Mouse (Mus musculus): ENCODE measurements at regions not wholly inside any gene's neighbourhood (a gene's known extent, or its start where the extent isn't known, plus 50 kb on each side); places are given as distances from the start of the nearest gene placed in this dataset.
"Not testable (repeated sequence)": the region's sequence is repeated elsewhere in the genome, so short reads cannot be mapped to it uniquely, and the experiment has no call there.

- no peak for DNase-seq (ENCODE audit: low spot score)
- Histone ChIP-seq H3K9me3 (ENCODE audit: low read length) (no peaks in the 10 kb centered on the region), H3K27me3 (ENCODE audit: insufficient read depth, low read length) (peaks cover 2% of the 10 kb centered on the region; the same call in 1 of the 2 replicates), H3K4me1 (ENCODE audit: insufficient read depth, low read length) (no peaks in the 10 kb centered on the region), H3K27ac (no peak overlapping the region), H3K9ac (replicated peaks; ENCODE audit: low read length) (no peak overlapping the region), H3K36me3 (ENCODE audit: insufficient read depth, low read length) (no peaks in the 10 kb centered on the region), H3K4me2 (ENCODE audit: low read depth, low read length) (no peak overlapping the region), H3K4me3 (ENCODE audit: low read length) (no peak overlapping the region)
- no peak for TF ChIP-seq CTCF (IDR thresholded peaks at IDR 0.05; ENCODE audit: low read depth)
- no peak for ATAC-seq
- 47% methylated on average over 6 of the region's 6 CpGs for WGBS
These were observed 250.1 kb downstream of the 3100002H09Rik start for GRCm38 (mm10) chr4:124360578-124360908.

DNA sequence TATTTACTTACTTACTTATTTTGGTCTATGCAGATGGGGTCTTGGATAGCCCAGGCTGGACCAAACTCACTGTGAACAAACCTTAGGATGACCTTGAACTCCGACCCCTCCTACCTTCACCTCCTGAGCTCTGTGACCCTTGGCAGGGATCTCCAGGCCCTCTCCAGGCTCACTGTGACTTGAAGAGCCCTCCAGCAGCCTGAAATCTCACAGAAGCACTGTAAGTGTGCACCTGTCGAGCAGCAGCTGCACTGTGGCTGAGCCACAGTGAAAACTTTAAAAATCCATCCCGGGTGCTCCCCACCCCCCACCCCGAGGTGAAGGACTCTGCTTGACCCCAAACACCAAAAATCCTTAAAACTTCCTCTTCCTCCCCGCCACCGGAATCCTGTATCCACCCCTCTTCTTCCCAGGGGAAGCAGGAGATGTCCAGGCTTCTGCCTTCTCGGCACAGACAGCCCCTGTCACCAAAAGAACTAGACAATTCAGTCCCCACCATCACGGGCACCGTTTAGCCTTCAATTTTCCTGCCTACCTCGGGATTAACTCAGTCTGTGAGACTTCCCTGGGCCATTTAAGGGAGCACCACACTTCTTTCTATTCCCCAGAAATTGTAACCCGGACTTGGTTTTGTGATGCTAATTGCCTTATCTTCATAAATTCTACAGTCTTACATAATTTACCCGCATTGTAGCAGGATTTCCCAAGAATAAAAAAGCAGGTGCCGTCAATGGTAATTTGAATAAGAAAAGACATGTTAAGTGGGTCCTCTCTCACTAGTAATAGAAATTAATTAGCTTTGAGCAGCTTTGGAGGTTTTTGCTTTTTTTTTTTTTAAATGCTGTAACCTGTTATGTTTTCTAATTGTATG, 250.7 kb downstream of the 3100002H09Rik start:
- no peak for ATAC-seq
- Histone ChIP-seq H3K27me3 (ENCODE audit: insufficient read depth, low read length) (peaks cover 2% of the 10 kb centered on the region; the same call in 1 of the 2 replicates), H3K9ac (replicated peaks; ENCODE audit: low read length) (no peak overlapping the region), H3K36me3 (ENCODE audit: insufficient read depth, low read length) (no peaks in the 10 kb centered on the region), H3K4me1 (ENCODE audit: insufficient read depth, low read length) (no peaks in the 10 kb centered on the region), H3K9me3 (ENCODE audit: low read length) (no peaks in the 10 kb centered on the region), H3K27ac (no peak overlapping the region), H3K4me3 (ENCODE audit: low read length) (no peak overlapping the region), H3K4me2 (ENCODE audit: low read depth, low read length) (no peak overlapping the region)
- no peak for DNase-seq (ENCODE audit: low spot score)
- 29% methylated on average over 13 of the region's 13 CpGs for WGBS
- TF ChIP-seq CTCF (IDR thresholded peaks at IDR 0.05; ENCODE audit: low read depth) = no peak

- H3K4me3 ChIP-seq (ENCODE audit: low read length); H3K27me3 ChIP-seq (ENCODE audit: insufficient read depth, low read length); H3K9me3 ChIP-seq (ENCODE audit: low read length); DNase-seq (ENCODE audit: low spot score); ATAC-seq; H3K4me1 ChIP-seq (ENCODE audit: insufficient read depth, low read length); H3K27ac ChIP-seq; H3K36me3 ChIP-seq (ENCODE audit: insufficient read depth, low read length); H3K9ac ChIP-seq (replicated peaks; ENCODE audit: low read length); H3K4me2 ChIP-seq (ENCODE audit: low read depth, low read length): not testable (repeated sequence)
- WGBS = 3% methylated on average over 2 of the region's 8 CpGs
These were observed 252.1 kb downstream of the 3100002H09Rik start for GRCm38 (mm10) chr4:124358456-124358855.

GRCm38 (mm10) chr4:124350361-124350760, 260.2 kb downstream of the 3100002H09Rik start:
- no peak for ATAC-seq
- Histone ChIP-seq H3K9me3 (ENCODE audit: low read length) (no peaks in the 10 kb centered on the region), H3K9ac (replicated peaks; ENCODE audit: low read length) (no peak overlapping the region), H3K27ac (no peak overlapping the region), H3K27me3 (ENCODE audit: insufficient read depth, low read length) (no peaks in the 10 kb centered on the region), H3K36me3 (ENCODE audit: insufficient read depth, low read length) (no peaks in the 10 kb centered on the region), H3K4me1 (ENCODE audit: insufficient read depth, low read length) (no peaks in the 10 kb centered on the region), H3K4me3 (ENCODE audit: low read length) (no peak overlapping the region), H3K4me2 (ENCODE audit: low read depth, low read length) (no peak overlapping the region)
- DNase-seq (ENCODE audit: low spot score) = no peak
- 83% methylated on average over 3 of the region's 3 CpGs for WGBS
- no peak for TF ChIP-seq CTCF (IDR thresholded peaks at IDR 0.05; ENCODE audit: low read depth)

DNA sequence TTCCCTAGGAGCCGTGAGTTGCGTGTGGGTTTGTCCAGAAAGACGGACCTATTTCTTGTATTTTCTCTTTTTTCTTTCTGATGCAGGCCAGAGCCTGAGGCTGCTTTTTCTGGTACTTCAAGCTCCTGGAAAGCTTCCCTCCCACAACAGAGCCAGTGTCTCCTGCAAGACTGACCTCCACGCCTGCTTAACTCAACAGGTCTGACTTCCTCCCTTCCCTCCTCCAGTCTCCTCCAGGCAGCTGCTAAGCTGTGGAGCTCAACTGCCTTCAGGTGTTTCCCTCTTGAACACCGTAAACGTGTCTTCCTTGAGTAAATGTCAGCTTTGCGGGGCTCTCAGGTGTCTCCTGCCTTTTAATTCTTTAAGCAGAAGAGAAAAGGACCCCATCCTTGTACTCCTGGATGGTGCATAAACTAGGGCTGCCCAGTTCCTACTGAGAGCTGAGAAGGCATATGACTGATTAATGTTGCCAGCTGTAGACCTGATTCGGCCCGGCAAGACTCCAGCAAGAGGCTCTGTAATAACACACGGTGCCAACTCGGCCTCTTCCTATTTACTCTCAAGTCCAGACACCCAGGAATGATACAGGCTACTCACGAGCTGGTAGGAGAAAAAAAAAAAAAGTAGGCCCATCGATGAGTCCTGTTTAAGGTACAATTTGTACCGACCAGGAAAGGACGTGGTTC, 260.9 kb downstream of the 3100002H09Rik start:
- no peak overlapping the region for H3K4me2 ChIP-seq (ENCODE audit: low read depth, low read length)
- ATAC-seq (no peak), DNase-seq (ENCODE audit: low spot score) (no peak)
- no peaks in the 10 kb centered on the region for H3K27me3 ChIP-seq (ENCODE audit: insufficient read depth, low read length)
- no peak overlapping the region for H3K27ac ChIP-seq
- no peak overlapping the region for H3K9ac ChIP-seq (replicated peaks; ENCODE audit: low read length)
- WGBS = 76% methylated on average over 15 of the region's 15 CpGs
- no peaks in the 10 kb centered on the region for H3K4me1 ChIP-seq (ENCODE audit: insufficient read depth, low read length)
- no peaks in the 10 kb centered on the region for H3K9me3 ChIP-seq (ENCODE audit: low read length)
- H3K4me3 ChIP-seq (ENCODE audit: low read length) = no peak overlapping the region
- no peak for TF ChIP-seq CTCF (IDR thresholded peaks at IDR 0.05; ENCODE audit: low read depth)
- H3K36me3 ChIP-seq (ENCODE audit: insufficient read depth, low read length) = no peaks in the 10 kb centered on the region

- Histone ChIP-seq H3K36me3 (ENCODE audit: insufficient read depth, low read length) (no peaks in the 10 kb centered on the region), H3K4me1 (ENCODE audit: insufficient read depth, low read length) (no peaks in the 10 kb centered on the region), H3K4me2 (ENCODE audit: low read depth, low read length) (no peak overlapping the region), H3K9me3 (ENCODE audit: low read length) (no peaks in the 10 kb centered on the region), H3K4me3 (ENCODE audit: low read length) (no peak overlapping the region), H3K27me3 (ENCODE audit: insufficient read depth, low read length) (no peaks in the 10 kb centered on the region), H3K27ac (no peak overlapping the region), H3K9ac (replicated peaks; ENCODE audit: low read length) (no peak overlapping the region)
- WGBS = 43% methylated on average over 3 of the region's 3 CpGs
- TF ChIP-seq CTCF (IDR thresholded peaks at IDR 0.05; ENCODE audit: low read depth) = no peak
- ATAC-seq (no peak), DNase-seq (ENCODE audit: low spot score) (no peak)
These were observed 261.5 kb downstream of the 3100002H09Rik start for GRCm38 (mm10) chr4:124349055-124349454.

DNA sequence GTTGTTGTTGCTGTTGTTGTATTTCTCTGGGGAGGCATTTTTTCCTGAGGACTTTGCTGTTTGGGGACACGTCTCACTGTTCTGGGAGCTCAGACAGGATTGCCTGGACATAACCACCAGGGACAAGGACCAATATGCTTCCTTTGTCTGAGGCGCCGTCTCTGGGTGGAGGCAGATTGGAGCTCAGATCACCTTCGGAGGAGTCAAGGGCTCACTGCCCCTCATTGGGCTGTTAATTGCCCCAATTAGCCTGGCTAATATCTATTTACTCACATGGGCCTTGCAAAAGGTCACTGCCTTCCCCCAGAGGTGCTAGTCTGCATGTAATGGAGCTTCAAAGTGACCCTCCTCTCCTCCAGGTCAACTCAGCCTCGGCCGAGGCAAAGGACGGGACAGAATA, 270.5 kb downstream of the 3100002H09Rik start:
- no peak overlapping the region for H3K27ac ChIP-seq
- H3K4me1 ChIP-seq (ENCODE audit: insufficient read depth, low read length) = no peaks in the 10 kb centered on the region
- H3K9ac ChIP-seq (replicated peaks; ENCODE audit: low read length) = no peak overlapping the region
- no peaks in the 10 kb centered on the region for H3K9me3 ChIP-seq (ENCODE audit: low read length)
- H3K4me2 ChIP-seq (ENCODE audit: low read depth, low read length) = no peak overlapping the region
- DNase-seq (ENCODE audit: low spot score) (no peak), ATAC-seq (no peak)
- no peak overlapping the region for H3K4me3 ChIP-seq (ENCODE audit: low read length)
- WGBS = 71% methylated on average over 7 of the region's 7 CpGs
- H3K27me3 ChIP-seq (ENCODE audit: insufficient read depth, low read length) = no peaks in the 10 kb centered on the region
- TF ChIP-seq CTCF (IDR thresholded peaks at IDR 0.05; ENCODE audit: low read depth) = no peak
- H3K36me3 ChIP-seq (ENCODE audit: insufficient read depth, low read length) = no peaks in the 10 kb centered on the region
